ENCODE assay signal across 8 mouse cellular contexts in the genomic region with DNA sequence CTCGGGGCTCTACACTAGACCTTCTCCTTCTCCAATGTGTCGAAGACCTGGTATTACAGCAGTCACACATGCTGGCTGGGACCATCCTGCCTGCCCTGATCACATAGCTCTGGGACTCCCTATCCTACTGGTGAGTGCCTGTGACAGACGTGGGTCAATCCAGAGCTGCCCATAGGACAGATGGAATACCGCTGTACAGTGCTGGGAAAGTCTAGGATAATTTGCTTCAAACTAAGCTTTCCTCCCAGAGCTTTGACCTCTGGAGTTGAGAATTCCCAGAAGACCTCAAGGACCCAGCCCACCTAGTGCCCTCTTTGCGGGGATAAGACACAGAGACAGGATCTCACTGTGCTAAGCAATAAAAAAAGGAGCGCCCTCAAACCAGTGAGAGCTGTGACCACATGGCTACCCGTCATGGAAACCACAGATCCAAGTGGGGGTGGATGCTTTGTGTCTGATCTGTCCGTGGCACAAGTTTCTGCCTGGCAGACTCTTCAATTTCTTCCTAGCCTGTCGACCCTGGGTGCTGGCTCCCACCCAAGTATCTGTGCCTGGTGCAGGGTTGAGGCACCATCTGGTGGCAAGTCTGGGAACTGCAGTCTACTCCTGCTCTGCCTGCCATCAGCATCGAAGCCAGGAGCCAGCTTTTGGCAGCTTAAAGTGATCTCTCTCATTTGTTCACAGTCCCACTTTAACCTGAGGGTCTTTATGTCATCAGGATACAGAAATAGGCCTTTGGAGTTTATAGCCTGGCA. TPM values are rescaled to one million over a fixed set of nuclear protein-coding genes. Genes with fewer than 3 reads are reported as not detected.
DNase-seq lines count a peak whose midpoint lies in the region; ATAC-seq lines count a peak whose summit lies in the region.

No protein-coding gene starts in this region.

- H3K4me2 ChIP-seq in hindbrain, embryonic 13.5 days: no peak overlapping the region
- no peak overlapping the region for H3K4me2 ChIP-seq in limb, embryonic 12.5 days

- H3K9me3 ChIP-seq in hindbrain, embryonic 10.5 days: no peaks in the 10 kb centered on the region
- H3K9me3 ChIP-seq in hindbrain, embryonic 13.5 days: no peaks in the 10 kb centered on the region
- no peaks in the 10 kb centered on the region for H3K9me3 ChIP-seq in limb, embryonic 12.5 days

- no peak overlapping the region for H3K9ac ChIP-seq in hindbrain, embryonic 13.5 days
- H3K9ac ChIP-seq in limb, embryonic 12.5 days (replicated peaks): no peak overlapping the region

- WGBS in hindbrain, embryonic 10.5 days: 52% methylated on average over 10 of the region's 10 CpGs
- WGBS in hindbrain, embryonic 13.5 days: 46% methylated on average over 10 of the region's 10 CpGs
- WGBS in limb, embryonic 12.5 days: 45% methylated on average over 10 of the region's 10 CpGs

- peaks cover 12% of the 10 kb centered on the region for H3K27me3 ChIP-seq in hindbrain, embryonic 10.5 days (ENCODE audit: insufficient read depth, poor library complexity, severe bottlenecking)
- H3K27me3 ChIP-seq in hindbrain, embryonic 13.5 days: 0 out of 2 replicates have a peak, but pooled peaks cover 9% of the 10 kb centered on the region
- H3K27me3 ChIP-seq in limb, embryonic 12.5 days: peaks cover 31% of the 10 kb centered on the region

- H3K4me1 ChIP-seq in hindbrain, embryonic 10.5 days (replicated peaks): peaks cover 30% of the 10 kb centered on the region
- peaks cover 56% of the 10 kb centered on the region for H3K4me1 ChIP-seq in hindbrain, embryonic 13.5 days (replicated peaks)
- H3K4me1 ChIP-seq in limb, embryonic 12.5 days (replicated peaks): peaks cover 29% of the 10 kb centered on the region

- ATAC-seq in hindbrain, embryonic 13.5 days (ENCODE audit: low FRiP score): no peak
- 0 out of 2 replicates have a peak, but pooled peaks have one; percentile 23 for ATAC-seq in limb, embryonic 12.5 days (ENCODE audit: insufficient number of reproducible peaks, insufficient read depth, low FRiP score, low TSS enrichment, low read depth)

- H3K27ac ChIP-seq in hindbrain, embryonic 10.5 days: no peak overlapping the region; the same call in 1 of the 2 replicates
- H3K27ac ChIP-seq in hindbrain, embryonic 13.5 days: no peak overlapping the region
- H3K27ac ChIP-seq in limb, embryonic 12.5 days: no peak overlapping the region

- no peaks in the 10 kb centered on the region for H3K36me3 ChIP-seq in hindbrain, embryonic 10.5 days
- no peaks in the 10 kb centered on the region for H3K36me3 ChIP-seq in hindbrain, embryonic 13.5 days
- no peaks in the 10 kb centered on the region for H3K36me3 ChIP-seq in limb, embryonic 12.5 days

- DNase-seq in hindbrain, embryonic 10.5 days (ENCODE audit: low spot score): peak; percentile 86
- DNase-seq in cerebellum, postnatal 4 days (ENCODE audit: low spot score in 2 of 2): peak; percentile 96 to 99
- DNase-seq in gastrocnemius, postnatal 10 days: peak; percentile 98
- DNase-seq in kidney, adult 8-10 months: peak; percentile 66 to 86
- DNase-seq in monocyte, adult 2 months (ENCODE audit: low read depth in 1 of 2, low spot score in 2 of 2): peak; percentile 29 to 49
- peak; percentile 52 to 73 for DNase-seq in spleen, postnatal 14 days (ENCODE audit: low spot score in 2 of 2)

- no peak overlapping the region for H3K4me3 ChIP-seq in hindbrain, embryonic 10.5 days
- no peak overlapping the region for H3K4me3 ChIP-seq in hindbrain, embryonic 13.5 days
- no peak overlapping the region for H3K4me3 ChIP-seq in limb, embryonic 12.5 days (replicated peaks)

RNA-seq across cellular contexts. Expression of gene Ccdc188, which starts 6.1 kb away (rescaled TPM):
- 0.12 TPM in 1 of 2 replicates, not detected in the other for polyA plus RNA-seq in hindbrain, embryonic 10.5 days (2016; fragmentation: Nextera tagmentation; extraction: Ambion mirVana)
- not detected in 2 replicates for polyA plus RNA-seq in hindbrain, embryonic 13.5 days (2015; fragmentation: Nextera tagmentation; extraction: Ambion mirVana)
- total RNA-seq in gastrocnemius, postnatal 10 days (2021): not detected
- not detected in 2 replicates for polyA plus RNA-seq in limb, embryonic 12.5 days (2016; fragmentation: Nextera tagmentation; extraction: Ambion mirVana)

RNA-seq across cellular contexts. Expression of gene Zdhhc8, which starts 23.3 kb away (rescaled TPM):
- 13.0 and 13.7 TPM in 2 replicates for polyA plus RNA-seq in hindbrain, embryonic 10.5 days (2016; fragmentation: Nextera tagmentation; extraction: Ambion mirVana)
- polyA plus RNA-seq in hindbrain, embryonic 13.5 days (2015; fragmentation: Nextera tagmentation; extraction: Ambion mirVana): 11.9 and 12.2 TPM in 2 replicates
- total RNA-seq in gastrocnemius, postnatal 10 days (2021): 10 to 100 TPM; 26.3 to 29.7 TPM
- 18.5 and 20.0 TPM in 2 replicates for polyA plus RNA-seq in limb, embryonic 12.5 days (2016; fragmentation: Nextera tagmentation; extraction: Ambion mirVana)

RNA-seq across cellular contexts. Expression of gene Trmt2a, which starts 36.9 kb away (rescaled TPM):
- 130 and 133 TPM in 2 replicates for polyA plus RNA-seq in hindbrain, embryonic 10.5 days (2016; fragmentation: Nextera tagmentation; extraction: Ambion mirVana)
- 95.8 and 98.7 TPM in 2 replicates for polyA plus RNA-seq in hindbrain, embryonic 13.5 days (2015; fragmentation: Nextera tagmentation; extraction: Ambion mirVana)
- total RNA-seq in gastrocnemius, postnatal 10 days (2021): 10 to 100 TPM; 15.3 to 21.2 TPM
- polyA plus RNA-seq in limb, embryonic 12.5 days (2016; fragmentation: Nextera tagmentation; extraction: Ambion mirVana): 119 and 122 TPM in 2 replicates

RNA-seq across cellular contexts. Expression of gene Ranbp1, which starts 36.9 kb away (rescaled TPM):
- polyA plus RNA-seq in hindbrain, embryonic 10.5 days (2016; fragmentation: Nextera tagmentation; extraction: Ambion mirVana): 1,091 and 1,220 TPM in 2 replicates
- polyA plus RNA-seq in hindbrain, embryonic 13.5 days (2015; fragmentation: Nextera tagmentation; extraction: Ambion mirVana): 444 and 462 TPM in 2 replicates
- 10 to 100 TPM; 52.4 to 72.0 TPM for total RNA-seq in gastrocnemius, postnatal 10 days (2021)
- 943 and 976 TPM in 2 replicates for polyA plus RNA-seq in limb, embryonic 12.5 days (2016; fragmentation: Nextera tagmentation; extraction: Ambion mirVana)

RNA-seq across cellular contexts. Expression of gene Gm49776, which starts 46.5 kb away (rescaled TPM):
- polyA plus RNA-seq in hindbrain, embryonic 10.5 days (2016; fragmentation: Nextera tagmentation; extraction: Ambion mirVana): 0.72 TPM in 1 of 2 replicates, not detected in the other
- polyA plus RNA-seq in hindbrain, embryonic 13.5 days (2015; fragmentation: Nextera tagmentation; extraction: Ambion mirVana): 3.3 TPM in 1 of 2 replicates, not detected in the other
- total RNA-seq in gastrocnemius, postnatal 10 days (2021): not detected
- 3.3 and 7.5 TPM in 2 replicates for polyA plus RNA-seq in limb, embryonic 12.5 days (2016; fragmentation: Nextera tagmentation; extraction: Ambion mirVana)

Comparison
In these comparisons a context has a peak if more than half of its experiments do, and no peak if none do; other contexts are left out.
1. DNase-seq: peak in every context shown above with its lines; median percentile 98 in gastrocnemius, postnatal 10 days; 98 in cerebellum, postnatal 4 days; 86 in hindbrain, embryonic 10.5 days; 76 in kidney, adult 8-10 months; 62 in spleen, postnatal 14 days; 39 in monocyte, adult 2 months.